Mouse (Mus musculus): ENCODE results near the gene Ctnna3. TPM values are rescaled to one million over a fixed set of nuclear protein-coding genes. Genes with fewer than 3 reads are reported as not detected.
A peak's percentile ranks its signal among the peaks of the same experiment; 100 is the strongest.

The Ctnna3 gene
- polyA plus RNA-seq, 1 experiment from 2014 or later = 0.92 TPM

DNA sequence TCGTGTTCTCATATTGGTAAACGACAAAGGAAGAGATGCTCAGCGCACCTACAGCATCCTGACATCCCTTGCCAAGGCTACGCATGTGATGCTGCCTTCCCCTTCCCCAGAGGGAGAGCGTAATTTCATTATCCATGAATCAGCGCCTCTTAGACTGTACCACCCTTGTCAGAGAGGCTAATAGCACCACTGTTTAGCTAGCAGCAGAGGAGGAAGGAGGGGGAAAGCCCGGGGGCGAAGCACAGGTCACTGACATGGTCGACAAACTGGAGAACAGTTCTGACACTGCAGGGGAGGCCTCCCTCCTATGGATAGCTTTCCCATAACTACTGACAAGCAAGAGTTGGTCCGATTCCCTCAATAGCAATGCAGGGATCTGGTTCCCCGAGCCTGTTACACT lies 653.9 kb downstream of the Ctnna3 start:
- ATAC-seq (ENCODE audit: insufficient number of reproducible peaks, low FRiP score, low TSS enrichment, low read depth) = no peak
- 33% methylated on average over 11 of the region's 11 CpGs for WGBS
- Histone ChIP-seq H3K27ac (replicated peaks) (no peak overlapping the region), H3K4me3 (replicated peaks) (no peak overlapping the region), H3K36me3 (no peaks in the 10 kb centered on the region), H3K27me3 (peaks cover 7% of the 10 kb centered on the region), H3K9ac (no peak overlapping the region), H3K4me1 (peaks cover 6% of the 10 kb centered on the region; the same call in 1 of the 2 replicates), H3K4me2 (replicated peaks) (no peak overlapping the region), H3K9me3 (replicated peaks) (no peaks in the 10 kb centered on the region)

DNA sequence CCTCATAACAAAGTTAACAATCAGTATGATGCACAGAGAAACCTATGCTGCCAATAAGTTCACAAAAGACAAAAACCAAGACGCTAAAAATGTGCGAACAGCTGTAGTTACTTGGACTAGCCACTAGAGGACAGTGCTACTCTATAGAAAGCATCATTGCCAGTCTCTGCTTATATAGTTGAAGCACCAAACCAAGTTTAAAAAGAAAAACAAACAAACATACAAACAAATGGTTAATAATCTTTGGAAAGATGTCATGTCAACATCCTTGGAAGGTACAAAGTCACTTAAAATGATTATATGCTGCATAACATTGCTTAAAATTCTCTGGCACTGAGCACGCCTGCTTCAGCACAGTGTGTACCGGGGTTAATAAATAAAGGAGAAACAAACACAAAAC lies 654.6 kb downstream of the Ctnna3 start:
- Histone ChIP-seq H3K9ac (no peak overlapping the region), H3K9me3 (replicated peaks) (no peaks in the 10 kb centered on the region), H3K27ac (replicated peaks) (peak overlapping the region; percentile 48; the same call in 1 of the 2 replicates), H3K4me1 (peaks cover 9% of the 10 kb centered on the region; the same call in 1 of the 2 replicates), H3K4me2 (replicated peaks) (peak overlapping the region; percentile 31; the same call in 1 of the 2 replicates), H3K36me3 (no peaks in the 10 kb centered on the region), H3K27me3 (peaks cover 10% of the 10 kb centered on the region), H3K4me3 (replicated peaks) (peak overlapping the region; percentile 15)
- ATAC-seq (ENCODE audit: insufficient number of reproducible peaks, low FRiP score, low TSS enrichment, low read depth) = no peak
- 22% methylated on average over 4 of the region's 4 CpGs for WGBS

DNA sequence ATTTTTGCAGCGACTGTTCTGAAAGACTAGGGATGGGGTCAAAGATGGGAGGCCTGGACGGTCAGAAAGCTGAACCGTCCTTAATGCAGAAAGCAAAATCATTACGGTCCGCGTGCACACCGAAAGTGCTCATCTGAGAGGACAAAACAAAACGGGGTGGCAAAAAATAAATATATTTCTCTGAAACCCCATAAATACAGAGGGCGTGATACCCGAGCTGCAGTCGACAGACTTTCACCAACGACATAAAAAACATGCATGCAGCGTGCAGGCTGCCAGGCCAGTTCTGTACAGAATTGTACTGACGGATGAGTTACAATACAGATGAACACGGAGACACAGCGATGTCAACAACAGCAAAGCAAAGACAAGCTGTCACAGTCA lies 656.3 kb downstream of the Ctnna3 start:
- H3K4me1 ChIP-seq = peaks cover 12% of the 10 kb centered on the region; the same call in 1 of the 2 replicates
- peak overlapping the region; percentile 74; the same call in 1 of the 2 replicates for H3K4me2 ChIP-seq (replicated peaks)
- peaks cover 13% of the 10 kb centered on the region for H3K27me3 ChIP-seq
- H3K4me3 ChIP-seq (replicated peaks) = peak overlapping the region; percentile 45
- no peak for ATAC-seq (ENCODE audit: insufficient number of reproducible peaks, low FRiP score, low TSS enrichment, low read depth)
- no peak overlapping the region for H3K27ac ChIP-seq (replicated peaks)
- no peaks in the 10 kb centered on the region for H3K36me3 ChIP-seq
- no peak overlapping the region for H3K9ac ChIP-seq
- 49% methylated on average over 16 of the region's 16 CpGs for WGBS
- H3K9me3 ChIP-seq (replicated peaks) = no peaks in the 10 kb centered on the region

DNA sequence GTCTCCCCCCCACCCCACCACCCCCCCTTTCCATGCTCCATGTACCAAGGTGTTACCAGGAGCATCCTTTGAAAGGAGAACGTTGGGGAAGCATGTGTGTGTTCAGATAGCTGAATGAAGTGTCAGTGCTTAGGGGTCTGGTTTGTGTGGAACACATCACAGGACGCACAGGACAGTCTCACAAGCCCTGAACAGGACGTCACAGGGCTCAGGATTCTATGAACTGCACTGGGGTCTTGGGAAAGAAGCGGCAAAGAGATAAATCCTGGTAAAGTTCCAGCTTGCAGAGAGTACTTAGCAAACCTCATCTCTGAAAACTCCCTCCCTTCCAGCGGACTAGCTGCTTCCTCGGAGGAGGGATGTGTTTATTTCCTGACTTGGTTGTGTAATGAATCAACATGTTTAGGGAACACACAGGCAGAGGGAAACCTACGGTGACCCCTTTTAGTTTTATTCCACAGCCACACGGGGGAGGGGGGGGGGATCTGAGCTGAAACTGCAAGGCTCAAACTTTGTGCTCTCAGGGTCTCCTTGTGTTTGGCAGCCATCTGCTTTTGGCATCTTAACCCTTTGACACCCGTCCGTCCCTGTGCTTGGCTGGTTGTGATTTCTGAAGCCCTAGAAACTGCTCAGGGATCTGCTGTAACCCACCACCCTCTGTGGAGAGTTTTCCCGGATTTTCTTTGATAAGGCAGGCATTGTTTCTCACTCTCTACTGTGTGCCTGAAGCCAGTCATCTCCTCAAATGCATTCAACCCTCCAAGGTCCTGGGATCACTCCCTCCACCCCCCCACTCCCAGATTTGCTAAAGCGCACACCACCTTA lies 656.9 kb downstream of the Ctnna3 start:
- Histone ChIP-seq H3K9me3 (replicated peaks) (no peaks in the 10 kb centered on the region), H3K36me3 (no peaks in the 10 kb centered on the region), H3K4me1 (peaks cover 12% of the 10 kb centered on the region; the same call in 1 of the 2 replicates), H3K27me3 (peaks cover 13% of the 10 kb centered on the region), H3K9ac (no peak overlapping the region), H3K4me3 (replicated peaks) (peak overlapping the region; percentile 45), H3K27ac (replicated peaks) (no peak overlapping the region), H3K4me2 (replicated peaks) (peak overlapping the region; percentile 74)
- no peak for ATAC-seq (ENCODE audit: insufficient number of reproducible peaks, low FRiP score, low TSS enrichment, low read depth)
- 6% methylated on average over 12 of the region's 12 CpGs for WGBS

DNA sequence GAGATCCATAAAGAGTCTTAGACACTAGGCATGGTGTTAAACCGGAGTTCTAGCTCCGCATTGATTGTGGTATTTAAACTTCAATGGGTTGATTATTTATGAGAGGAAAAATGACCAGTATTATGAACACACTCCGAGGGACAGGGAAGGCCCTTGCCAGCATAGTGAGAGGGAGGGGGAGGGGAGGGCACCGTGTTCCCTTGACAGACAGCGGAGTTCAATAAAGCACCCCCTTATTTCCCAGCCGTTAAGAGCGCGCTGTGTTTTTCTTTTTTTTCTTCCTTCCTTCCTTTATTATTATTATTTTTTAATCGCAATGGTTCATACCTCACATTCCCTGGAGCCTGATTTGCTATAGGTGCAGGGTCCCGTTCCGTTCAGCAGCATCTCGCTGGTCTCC lies 657.6 kb downstream of the Ctnna3 start:
- peak overlapping the region; percentile 45 for H3K4me3 ChIP-seq (replicated peaks)

DNA sequence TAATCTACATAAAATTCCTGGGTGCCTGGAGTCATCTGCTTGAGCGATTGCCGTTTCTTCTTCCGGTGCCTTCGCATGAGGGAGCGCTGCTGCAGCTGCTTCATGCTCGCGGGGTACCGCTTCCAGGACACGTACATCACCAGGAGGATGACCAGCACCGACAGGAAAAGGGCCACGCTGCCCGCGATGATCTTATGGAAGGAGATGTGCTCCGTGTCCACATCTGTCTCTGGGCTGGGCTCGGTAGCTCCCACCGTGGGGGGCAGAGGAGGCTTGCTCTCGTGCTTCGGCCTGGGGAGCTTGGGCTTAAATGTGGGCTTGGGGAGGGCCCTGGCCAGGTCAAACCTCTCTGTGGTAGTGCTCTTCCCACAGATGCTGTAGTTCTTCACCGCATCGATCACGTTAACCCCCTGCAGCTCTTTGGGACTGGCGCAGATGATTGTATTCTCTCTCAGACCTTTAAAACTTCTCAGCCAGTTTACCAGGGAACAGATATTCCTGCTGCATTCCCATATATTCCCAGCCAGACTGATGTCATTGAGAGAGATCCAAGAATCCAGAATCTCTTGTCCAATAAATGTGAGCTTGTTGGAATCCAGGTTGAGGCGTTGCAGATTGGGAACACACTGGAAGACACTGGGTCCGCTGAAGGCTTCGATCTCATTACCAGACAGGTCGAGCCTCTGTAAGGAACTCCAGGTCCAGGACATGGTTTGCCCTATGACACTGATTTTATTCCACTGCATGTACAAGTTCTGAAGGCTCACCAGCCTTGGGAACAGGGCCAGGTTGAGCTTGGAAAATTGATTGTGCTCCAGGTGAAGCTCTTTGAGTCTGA lies 658.3 kb downstream of the Ctnna3 start:
- Histone ChIP-seq H3K4me2 (replicated peaks) (peak overlapping the region; percentile 74), H3K27ac (replicated peaks) (no peak overlapping the region), H3K9ac (peak overlapping the region; percentile 21; the same call in 1 of the 2 replicates), H3K4me3 (replicated peaks) (peak overlapping the region; percentile 45), H3K27me3 (peaks cover 13% of the 10 kb centered on the region), H3K9me3 (replicated peaks) (no peaks in the 10 kb centered on the region), H3K36me3 (no peaks in the 10 kb centered on the region), H3K4me1 (peaks cover 12% of the 10 kb centered on the region; the same call in 1 of the 2 replicates)
- no peak for ATAC-seq (ENCODE audit: insufficient number of reproducible peaks, low FRiP score, low TSS enrichment, low read depth)
- 4% methylated on average over 26 of the region's 26 CpGs for WGBS

More for the DNA sequence above, 657.6 kb downstream of the Ctnna3 start:
- H3K9ac ChIP-seq = peak overlapping the region; percentile 21; the same call in 1 of the 2 replicates
- peak overlapping the region; percentile 74 for H3K4me2 ChIP-seq (replicated peaks)
- H3K27me3 ChIP-seq = peaks cover 13% of the 10 kb centered on the region
- ATAC-seq (ENCODE audit: insufficient number of reproducible peaks, low FRiP score, low TSS enrichment, low read depth) = no peak
- H3K4me1 ChIP-seq = peaks cover 12% of the 10 kb centered on the region; the same call in 1 of the 2 replicates
- no peaks in the 10 kb centered on the region for H3K36me3 ChIP-seq
- no peak overlapping the region for H3K27ac ChIP-seq (replicated peaks)
- WGBS = under 1% methylated on average over 12 of the region's 12 CpGs
- no peaks in the 10 kb centered on the region for H3K9me3 ChIP-seq (replicated peaks)

DNA sequence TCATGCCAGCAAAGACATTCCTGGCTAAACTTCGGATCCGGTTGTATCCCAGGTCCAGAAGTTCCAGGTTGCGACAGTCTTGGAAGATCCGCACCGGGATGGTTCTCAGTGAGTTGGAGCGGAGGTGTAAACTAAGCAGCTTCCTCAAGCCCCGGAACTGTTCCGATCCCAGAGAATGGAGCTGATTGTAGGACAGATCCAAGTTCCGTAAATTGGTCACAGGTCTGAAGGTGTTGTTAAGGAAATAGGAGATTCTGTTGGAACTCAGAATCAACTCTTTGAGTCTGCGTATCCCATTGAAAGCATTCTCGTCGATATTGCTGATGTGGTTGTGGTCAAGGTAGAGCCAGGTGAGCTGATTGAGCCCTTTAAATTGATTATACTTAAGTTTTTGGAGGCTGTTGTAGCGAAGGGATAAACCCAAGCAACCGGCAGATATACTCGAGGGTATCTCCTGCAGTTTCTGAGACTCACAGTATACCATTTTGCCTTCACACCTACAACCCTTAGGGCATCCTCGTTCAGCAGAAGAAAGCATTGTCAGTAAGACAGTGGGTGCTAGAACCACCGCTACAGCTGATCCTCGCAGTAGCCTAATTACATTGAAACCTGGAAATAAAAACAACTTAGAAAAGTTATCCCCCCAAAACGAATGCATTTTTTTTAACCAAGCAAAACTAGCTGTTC lies 659.0 kb downstream of the Ctnna3 start:
- Histone ChIP-seq H3K9ac (no peak overlapping the region), H3K4me1 (peaks cover 12% of the 10 kb centered on the region; the same call in 1 of the 2 replicates), H3K36me3 (no peaks in the 10 kb centered on the region), H3K27ac (replicated peaks) (no peak overlapping the region), H3K27me3 (peaks cover 13% of the 10 kb centered on the region), H3K4me3 (replicated peaks) (peak overlapping the region; percentile 45), H3K9me3 (replicated peaks) (no peaks in the 10 kb centered on the region), H3K4me2 (replicated peaks) (peak overlapping the region; percentile 74)
- ATAC-seq (ENCODE audit: insufficient number of reproducible peaks, low FRiP score, low TSS enrichment, low read depth) = no peak
- WGBS = 18% methylated on average over 19 of the region's 19 CpGs

DNA sequence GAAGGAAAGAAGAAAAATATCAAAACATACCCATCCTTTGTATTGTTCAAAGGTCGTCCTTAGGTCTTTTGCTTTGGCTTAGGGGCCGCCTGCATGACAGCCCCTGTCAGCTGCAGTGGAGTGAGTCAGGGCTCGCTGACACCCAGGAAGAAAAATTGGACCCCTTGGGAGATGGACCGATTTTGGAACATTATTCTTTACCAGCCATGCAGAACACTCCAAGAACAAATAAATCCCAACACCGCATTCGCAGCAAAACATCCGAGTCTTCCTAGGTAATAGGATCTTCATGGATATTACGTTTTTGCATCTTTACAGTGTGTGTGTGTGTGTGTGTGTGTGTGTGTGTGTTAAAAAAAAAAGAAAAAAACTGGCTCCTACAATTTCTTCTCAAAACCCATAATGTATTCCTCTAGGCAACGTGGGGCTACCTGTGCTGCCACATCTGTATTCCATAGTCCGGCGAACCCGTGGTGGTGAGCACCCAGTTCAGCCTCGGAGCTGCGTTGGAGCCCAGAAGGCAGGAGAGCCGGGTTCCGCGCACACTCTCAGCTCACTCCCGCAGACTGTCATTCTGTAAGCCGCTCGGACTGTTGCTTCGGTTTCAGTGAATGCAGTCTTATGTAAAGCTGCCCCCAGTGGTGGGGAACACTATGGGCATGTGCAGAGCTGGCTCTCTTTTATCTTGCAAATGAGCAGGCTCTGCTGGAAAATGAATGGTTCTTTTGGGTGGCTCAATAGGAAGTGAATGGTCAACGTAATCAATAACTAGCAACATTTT lies 660.0 kb downstream of the Ctnna3 start, which contains the start of gene Lrrtm3:
Gene Lrrtm3, minus strand, starts transcription at position 598 of the 781 bp plus-strand sequence.
- under 1% methylated on average over 22 of the region's 22 CpGs for whole genome bisulfite sequencing
- no peak within 1 kb of the TSS for H3K9ac ChIP-seq
- H3K27ac ChIP-seq (replicated peaks) = no peak within 1 kb of the TSS
- H3K36me3 ChIP-seq = no peaks in the 10 kb centered on the region
- H3K4me1 ChIP-seq = peaks cover 12% of the 10 kb centered on the region; the same call in 1 of the 2 replicates
- H3K4me2 ChIP-seq (replicated peaks) = peak within 1 kb of the TSS; percentile 74
- peak within 1 kb of the TSS; percentile 45 for H3K4me3 ChIP-seq (replicated peaks)
- peaks cover 13% of the 10 kb centered on the region for H3K27me3 ChIP-seq
- ATAC-seq (ENCODE audit: insufficient number of reproducible peaks, low FRiP score, low TSS enrichment, low read depth) = peak; percentile 41; the same call in 1 of the 2 replicates
- H3K9me3 ChIP-seq (replicated peaks) = no peaks in the 10 kb centered on the region

DNA sequence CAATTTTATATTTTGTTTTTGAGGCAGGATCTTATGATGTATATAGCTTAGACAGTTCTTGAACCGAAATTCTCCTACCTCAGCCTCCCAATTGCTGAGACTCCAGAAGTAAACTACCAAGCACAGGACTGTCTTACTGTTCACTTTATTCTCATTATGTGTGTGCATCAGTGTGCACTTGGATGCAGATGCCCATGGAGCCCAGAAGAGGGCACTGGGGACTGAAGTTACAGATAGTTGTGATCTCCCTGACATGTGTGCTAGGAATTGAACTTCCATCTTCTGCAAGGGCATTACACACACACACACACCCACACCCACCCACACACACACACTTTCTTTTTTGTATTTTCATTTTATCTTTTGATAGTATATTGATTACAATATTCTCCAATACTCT lies 666.6 kb downstream of the Ctnna3 start:
- 95% methylated on average over 1 of the region's 1 CpGs for WGBS

DNA sequence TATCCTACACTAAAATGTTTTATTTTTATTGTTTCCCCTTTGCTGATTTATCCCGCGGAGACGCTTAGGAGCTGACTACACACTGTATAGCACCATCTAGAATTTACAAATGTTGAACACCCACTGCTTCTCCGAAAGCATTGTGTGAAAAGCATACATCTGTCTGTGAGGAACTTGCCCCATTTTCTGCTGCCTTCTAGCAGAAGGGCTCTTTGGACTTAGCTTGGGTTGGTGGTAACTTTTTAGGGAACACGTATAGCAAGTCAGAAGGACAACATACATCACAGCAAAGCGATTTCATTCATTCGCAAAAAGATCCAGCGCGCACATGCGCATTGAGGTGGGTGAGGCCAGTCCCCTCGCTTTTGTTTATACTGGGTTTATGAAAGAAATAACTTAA lies 685.3 kb downstream of the Ctnna3 start:
- no peak for ATAC-seq (ENCODE audit: insufficient number of reproducible peaks, low FRiP score, low TSS enrichment, low read depth)
- H3K4me3 ChIP-seq (replicated peaks) = no peak overlapping the region
- no peak overlapping the region for H3K4me2 ChIP-seq (replicated peaks)
- H3K4me1 ChIP-seq = no peaks in the 10 kb centered on the region
- H3K9ac ChIP-seq = no peak overlapping the region
- 93% methylated on average over 11 of the region's 11 CpGs for WGBS
- H3K36me3 ChIP-seq = no peaks in the 10 kb centered on the region
- no peak overlapping the region for H3K27ac ChIP-seq (replicated peaks)
- no peaks in the 10 kb centered on the region for H3K27me3 ChIP-seq
- no peaks in the 10 kb centered on the region for H3K9me3 ChIP-seq (replicated peaks)

More for the DNA sequence above, 666.6 kb downstream of the Ctnna3 start:
- no peak overlapping the region for H3K4me3 ChIP-seq (replicated peaks)
- no peak overlapping the region for H3K27ac ChIP-seq (replicated peaks)
- ATAC-seq (ENCODE audit: insufficient number of reproducible peaks, low FRiP score, low TSS enrichment, low read depth) = no peak
- no peaks in the 10 kb centered on the region for H3K36me3 ChIP-seq
- H3K27me3 ChIP-seq = no peaks in the 10 kb centered on the region
- H3K4me1 ChIP-seq = no peaks in the 10 kb centered on the region
- no peak overlapping the region for H3K9ac ChIP-seq
- H3K4me2 ChIP-seq (replicated peaks) = no peak overlapping the region
- no peaks in the 10 kb centered on the region for H3K9me3 ChIP-seq (replicated peaks)

Measured in embryonic facial prominence, embryonic 15.5 days (tissue).